Mouse (Mus musculus): ENCODE results near the gene Slc25a39.

Gene Slc25a39

DNA sequence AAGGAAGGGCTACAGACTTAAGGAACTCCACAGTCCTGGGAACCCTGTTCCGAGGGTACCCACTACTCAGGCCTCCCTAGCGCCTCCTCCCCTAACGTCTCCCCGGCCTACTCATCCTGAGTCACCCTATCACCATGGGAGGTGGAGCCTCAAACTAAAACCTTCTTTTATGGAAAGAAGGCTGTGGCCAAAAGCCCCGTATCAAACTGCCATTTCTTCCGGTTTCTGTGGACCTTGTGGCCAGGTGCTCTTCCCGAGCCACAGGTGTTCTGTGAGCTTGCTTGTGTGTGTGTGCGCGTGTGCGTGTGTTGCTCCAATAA, 28.7 kb upstream of the Slc25a39 start:
- in situ Hi-C loops (cut with MboI), result no loop called here

DNA sequence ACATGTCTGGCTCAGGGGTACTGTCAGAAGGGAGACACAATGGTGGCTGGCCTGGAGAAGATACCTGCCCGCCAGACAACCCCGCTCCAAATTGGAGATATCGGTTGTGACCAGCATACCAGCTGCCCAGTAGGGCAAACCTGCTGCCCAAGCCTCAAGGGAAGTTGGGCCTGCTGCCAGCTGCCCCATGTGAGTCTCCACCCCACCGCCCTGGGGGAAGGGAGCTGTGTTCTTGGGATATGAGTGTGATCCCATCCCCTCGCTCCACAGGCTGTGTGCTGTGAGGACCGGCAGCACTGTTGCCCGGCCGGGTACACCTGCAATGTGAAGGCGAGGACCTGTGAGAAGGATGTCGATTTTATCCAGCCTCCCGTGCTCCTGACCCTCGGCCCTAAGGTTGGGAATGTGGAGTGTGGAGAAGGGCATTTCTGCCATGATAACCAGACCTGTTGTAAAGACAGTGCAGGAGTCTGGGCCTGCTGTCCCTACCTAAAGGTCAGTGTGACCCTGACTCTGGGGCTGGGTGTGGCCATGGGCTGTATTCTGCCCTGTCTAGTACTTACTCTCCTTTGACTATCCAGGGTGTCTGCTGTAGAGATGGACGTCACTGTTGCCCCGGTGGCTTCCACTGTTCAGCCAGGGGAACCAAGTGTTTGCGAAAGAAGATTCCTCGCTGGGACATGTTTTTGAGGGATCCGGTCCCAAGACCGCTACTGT, 28.2 kb upstream of the Slc25a39 start:
- in situ Hi-C loops (cut with MboI), result no loop called here

DNA sequence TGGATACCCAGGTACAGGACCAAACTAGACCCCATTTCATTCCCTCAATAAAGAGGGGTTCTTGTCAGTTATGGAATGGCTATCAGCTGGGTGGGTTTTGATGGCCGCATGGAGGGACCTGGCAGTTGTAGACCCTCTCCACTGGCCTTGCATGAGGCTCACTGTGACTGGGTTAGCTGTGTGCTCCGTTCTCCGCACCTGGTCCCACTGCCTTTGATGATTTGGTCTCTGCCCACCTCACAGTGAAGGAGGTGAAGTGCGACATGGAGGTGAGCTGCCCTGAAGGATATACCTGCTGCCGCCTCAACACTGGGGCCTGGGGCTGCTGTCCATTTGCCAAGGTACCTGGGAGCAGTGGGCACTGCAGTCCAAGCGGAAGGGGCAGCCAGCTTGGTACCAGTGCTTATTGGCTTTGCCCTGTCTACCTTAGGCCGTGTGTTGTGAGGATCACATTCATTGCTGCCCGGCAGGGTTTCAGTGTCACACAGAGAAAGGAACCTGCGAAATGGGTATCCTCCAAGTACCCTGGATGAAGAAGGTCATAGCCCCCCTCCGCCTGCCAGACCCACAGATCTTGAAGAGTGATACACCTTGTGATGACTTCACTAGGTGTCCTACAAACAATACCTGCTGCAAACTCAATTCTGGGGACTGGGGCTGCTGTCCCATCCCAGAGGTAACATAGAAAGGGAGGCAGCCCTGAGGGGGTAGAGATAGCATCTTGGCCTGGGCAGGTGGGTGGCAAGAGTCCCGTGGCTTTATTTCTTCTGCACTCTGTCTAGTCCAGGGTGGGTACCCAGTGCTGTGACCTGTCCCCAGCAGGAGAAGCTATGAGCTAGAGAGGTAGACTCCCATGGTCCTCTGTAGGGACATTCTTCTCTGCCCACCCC, 27.3 kb upstream of the Slc25a39 start:
- in situ Hi-C loops (cut with MboI), result loop anchor here (5.0 kb wide), 1 partner anchor 133 kb away; no protein-coding TSS in a partner anchor

DNA sequence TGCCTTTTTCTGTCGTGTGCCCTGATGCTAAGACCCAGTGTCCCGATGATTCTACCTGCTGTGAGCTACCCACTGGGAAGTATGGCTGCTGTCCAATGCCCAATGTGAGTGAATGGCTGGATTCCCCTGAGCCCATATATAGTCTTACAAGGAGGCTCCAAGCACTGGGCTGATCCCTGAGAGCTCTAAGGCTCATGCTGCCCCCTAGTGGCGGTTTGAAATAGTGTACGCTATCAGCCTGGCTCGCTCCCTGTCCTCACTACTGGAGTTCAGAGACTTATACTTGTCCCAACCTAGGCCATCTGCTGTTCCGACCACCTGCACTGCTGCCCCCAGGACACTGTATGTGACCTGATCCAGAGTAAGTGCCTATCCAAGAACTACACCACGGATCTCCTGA, 26.7 kb upstream of the Slc25a39 start:
- in situ Hi-C loops (cut with MboI), result loop anchor here (5.0 kb wide), 1 partner anchor 132 kb away; no protein-coding TSS in a partner anchor

DNA sequence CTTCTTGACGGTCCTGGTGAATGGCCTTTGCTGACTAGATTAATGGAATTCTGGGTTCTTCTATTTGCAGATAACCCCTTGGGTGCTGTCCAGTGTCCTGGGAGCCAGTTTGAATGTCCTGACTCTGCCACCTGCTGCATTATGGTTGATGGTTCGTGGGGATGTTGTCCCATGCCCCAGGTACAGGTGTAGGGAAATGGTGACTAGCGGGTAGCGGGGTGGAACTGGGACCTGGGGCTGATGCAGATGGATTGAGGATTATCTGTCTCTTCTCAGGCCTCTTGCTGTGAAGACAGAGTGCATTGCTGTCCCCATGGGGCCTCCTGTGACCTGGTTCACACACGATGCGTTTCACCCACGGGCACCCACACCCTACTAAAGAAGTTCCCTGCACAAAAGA, 26.1 kb upstream of the Slc25a39 start:
- in situ Hi-C loops (cut with MboI), result loop anchor here (5.0 kb wide), 1 partner anchor 132 kb away; no protein-coding TSS in a partner anchor

DNA sequence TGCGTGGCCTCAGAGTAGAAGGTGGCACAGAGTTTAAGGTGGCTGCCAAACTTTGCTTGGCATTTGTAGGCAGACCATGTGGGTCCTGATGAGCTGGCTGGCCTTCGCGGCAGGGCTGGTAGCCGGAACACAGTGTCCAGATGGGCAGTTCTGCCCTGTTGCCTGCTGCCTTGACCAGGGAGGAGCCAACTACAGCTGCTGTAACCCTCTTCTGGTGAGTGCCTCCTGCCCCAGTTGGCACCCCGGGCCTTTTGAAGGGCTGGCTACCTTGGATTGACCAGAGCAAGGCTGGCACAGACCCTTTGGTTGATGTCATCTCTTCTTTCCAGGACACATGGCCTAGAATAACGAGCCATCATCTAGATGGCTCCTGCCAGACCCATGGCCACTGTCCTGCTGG, 25.1 kb upstream of the Slc25a39 start:
- in situ Hi-C loops (cut with MboI), result loop anchor here (5.0 kb wide), 1 partner anchor 131 kb away; no protein-coding TSS in a partner anchor

DNA sequence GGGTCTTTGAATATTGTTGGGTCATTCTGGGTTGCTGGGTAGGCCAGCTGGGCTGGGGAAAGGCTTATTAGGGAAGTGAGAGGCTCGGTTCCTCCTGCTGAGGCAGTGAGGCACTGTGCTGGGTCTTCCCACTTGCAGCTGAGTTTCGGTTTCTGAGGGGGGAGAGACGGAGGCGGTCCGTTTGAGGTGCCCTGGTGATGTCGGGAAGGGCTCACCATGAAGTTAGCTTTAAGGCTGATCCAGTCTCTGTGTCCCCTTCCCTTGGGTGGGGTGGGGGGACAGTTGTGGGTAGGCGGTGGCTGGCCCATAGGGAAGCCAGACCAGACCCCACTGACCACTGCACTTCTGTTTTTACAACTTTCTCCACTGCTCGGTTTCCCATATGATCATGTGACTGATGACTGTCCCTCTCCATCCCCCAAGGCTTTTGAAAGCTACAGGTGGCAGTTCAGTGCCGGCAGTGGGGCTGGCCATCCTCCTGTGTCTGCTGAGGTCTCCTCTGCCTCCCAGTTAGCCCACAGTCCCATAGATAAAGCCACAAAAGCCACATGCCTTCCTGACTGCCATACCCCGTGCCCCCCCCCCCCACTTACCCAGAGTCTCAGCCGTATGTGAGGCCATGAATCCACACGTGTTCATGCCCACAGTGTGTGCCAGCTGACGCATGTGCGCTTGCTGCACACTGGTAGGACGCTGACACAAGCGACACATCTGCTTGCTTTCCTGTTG, 24.5 kb upstream of the Slc25a39 start:
- in situ Hi-C loops (cut with MboI), result loop anchor here (5.0 kb wide), 1 partner anchor 130 kb away; no protein-coding TSS in a partner anchor

DNA sequence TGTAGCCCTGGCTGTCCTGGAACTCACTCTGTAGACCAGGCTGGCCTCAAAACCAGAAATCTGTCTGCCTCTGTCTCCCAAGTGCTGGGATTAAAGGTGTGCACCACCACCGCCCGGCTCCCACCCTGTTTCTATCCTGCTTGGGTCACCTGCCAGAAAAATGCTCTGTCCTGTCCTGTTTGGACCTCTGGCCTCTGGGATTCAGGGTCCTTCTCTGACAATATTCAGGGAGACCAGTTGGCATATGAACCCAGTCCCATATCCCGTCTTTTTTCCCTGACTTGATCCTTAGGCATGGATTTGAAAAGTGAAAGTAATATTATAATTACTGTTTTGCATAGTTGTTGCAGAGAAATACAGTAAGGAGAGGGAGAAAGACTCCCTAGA, 24.0 kb upstream of the Slc25a39 start:
- in situ Hi-C loops (cut with MboI), result loop anchor here (5.0 kb wide), 1 partner anchor 129 kb away; no protein-coding TSS in a partner anchor

DNA sequence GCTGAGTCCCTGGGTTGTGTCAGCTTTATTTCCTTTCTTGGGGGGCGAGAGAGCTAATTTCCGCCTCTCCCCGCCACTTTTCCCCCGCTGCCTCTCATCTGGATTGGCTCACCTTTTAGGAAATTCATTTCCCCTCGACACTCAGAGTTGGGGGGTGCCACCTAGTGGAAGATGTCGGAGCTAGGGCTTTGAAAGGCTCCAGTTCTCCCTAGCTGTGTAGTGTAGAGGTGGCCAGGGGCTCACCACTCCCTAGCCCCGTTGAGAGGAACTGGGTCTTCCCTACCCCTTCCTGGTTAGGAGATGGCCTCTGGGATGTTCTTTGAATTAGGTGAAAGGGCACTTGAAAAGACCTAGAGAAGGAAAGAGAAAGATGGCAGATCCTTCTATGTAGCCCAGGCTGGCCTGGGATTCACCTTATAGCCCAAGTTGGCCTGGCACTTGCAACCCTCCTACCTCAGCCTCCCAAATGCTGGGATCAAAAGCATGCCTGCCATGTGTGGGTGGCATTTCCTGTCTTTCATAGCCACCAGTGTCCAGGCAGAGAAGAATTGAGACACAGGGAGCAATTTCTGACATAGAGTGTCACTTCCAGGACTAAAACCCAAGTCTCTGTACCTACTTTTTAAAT, 23.4 kb upstream of the Slc25a39 start:
- in situ Hi-C loops (cut with MboI), result loop anchor here (5.0 kb wide), 1 partner anchor 129 kb away; no protein-coding TSS in a partner anchor

DNA sequence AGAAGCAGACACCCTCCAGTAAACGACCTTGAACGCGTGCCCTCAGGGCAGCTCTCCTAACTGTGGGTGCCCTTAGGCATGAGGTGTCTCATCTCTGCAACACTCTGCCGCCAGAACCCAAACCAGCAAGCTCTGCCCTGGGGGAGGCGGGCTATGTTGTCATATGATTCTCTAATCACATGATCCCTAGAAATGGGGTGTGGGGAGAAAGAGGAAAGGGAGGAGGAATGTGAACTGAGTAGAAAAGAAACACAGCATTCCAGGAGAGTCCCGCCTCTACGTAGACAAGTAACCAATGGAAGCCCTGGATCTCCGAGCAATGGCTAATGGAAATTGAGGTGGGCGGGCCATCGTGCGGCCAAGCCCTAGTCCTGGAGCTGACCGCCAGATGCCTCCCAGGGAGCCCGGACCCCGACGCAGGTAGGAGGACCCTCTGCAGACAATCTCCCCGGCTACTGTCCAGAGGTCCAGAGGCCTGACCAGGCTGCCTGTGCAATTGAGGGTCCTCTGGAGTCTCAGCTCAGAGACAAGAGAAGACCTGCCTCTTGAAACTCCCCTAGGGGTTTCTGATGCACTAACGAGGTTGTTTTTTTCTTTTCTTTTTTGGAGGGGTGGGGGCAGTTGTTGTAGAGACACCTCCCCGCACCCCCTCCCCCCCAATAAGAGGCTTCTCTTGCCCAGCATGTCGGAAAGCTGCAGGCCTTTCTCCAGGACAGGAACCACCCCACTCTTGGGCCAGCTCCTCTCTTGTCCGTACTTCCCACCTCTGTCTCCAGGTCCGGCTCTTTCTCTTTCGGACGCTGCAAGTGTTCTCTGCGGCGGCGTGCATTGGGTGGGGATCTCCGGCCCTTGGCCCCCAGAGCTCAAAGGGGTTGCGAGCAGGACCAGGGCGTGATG, 22.6 kb upstream of the Slc25a39 start, which contains the start of gene Grn:
Grn (plus strand) TSS at position 195 of the 897 bp plus-strand sequence.
- in situ Hi-C loops (cut with MboI), result loop anchor here (5.0 kb wide), 1 partner anchor 128 kb away; no protein-coding TSS in a partner anchor

DNA sequence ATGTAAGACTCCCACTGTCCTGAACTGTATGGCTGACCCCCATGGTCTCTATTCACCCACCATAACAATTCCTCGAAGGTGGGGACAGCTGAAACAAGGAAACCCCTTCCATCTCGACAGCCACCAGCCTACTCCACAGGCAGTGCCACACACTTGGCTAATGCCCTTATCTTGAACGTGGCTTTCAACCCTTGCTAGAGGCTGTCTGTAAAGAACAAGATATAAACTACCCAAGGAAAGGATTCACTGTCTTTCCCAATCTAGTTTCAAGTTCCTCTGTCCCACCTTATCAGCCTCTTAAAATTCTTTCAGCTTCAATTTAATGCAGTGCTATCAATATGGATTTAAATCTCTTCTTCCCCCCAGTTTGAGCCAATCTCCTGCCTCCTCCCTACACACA, 21.8 kb upstream of the Slc25a39 start:
- in situ Hi-C loops (cut with MboI), result no loop called here

DNA sequence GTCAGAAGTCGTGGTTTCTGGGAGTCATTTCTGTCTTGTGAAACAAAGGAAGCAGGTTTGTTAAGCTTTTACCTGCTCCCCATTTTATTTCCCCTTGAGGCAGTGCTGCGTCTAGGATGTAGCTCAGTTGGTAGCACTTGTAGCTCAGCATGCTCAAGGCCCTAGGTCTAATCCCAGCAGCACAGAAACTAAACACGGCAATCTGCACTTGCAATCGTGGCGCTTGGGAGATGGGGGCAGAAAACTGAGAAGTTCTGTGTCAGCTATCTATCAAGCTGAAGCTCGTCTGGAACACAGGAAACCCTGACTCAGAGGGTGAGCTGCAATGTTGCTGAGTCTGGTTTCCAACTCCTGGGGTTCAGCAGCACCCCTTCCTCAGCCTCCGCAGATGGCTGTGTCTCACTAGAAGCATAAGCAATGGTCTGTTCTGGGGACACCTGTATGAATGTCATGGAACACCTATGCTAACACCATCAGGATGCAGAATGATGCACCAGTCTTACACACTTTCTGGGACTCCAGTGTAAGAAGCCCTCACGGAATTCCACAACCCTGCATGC, 21.3 kb upstream of the Slc25a39 start:
- in situ Hi-C loops (cut with MboI), result no loop called here

DNA sequence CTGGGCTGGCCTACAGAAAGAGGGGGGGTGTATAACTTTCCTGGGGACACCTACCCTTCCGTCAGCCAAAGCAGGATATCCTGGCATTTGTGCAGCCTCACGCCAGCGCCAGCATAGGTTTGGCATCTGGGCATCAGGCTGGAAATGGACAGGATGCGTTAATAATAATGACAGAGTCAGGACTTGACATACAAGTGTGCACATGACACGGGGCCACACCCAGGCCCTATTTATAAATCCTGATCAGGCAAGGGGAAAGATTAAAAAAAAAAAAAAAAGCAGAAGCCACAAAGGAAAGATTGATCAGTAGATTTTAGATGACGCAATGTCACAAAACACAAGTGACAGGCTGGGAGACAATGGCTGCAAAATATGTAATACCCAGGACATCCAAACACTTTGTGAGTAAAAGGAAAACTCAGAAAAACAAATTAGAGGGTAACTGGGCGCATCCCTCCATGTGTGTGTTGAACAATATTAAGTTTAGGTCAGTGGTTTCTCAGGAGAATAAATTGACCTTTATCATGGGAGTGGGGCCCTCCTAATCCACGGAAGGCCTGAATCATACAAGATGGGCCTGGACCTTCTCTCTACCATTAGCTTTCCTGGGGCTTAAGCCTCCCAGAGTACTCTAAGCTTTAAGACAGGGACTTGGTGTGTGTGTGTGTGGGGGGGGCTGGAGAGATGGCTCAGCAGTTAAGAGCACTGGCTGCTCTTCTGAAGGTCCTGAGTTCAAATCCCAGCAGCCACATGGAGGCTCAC, 18.0 kb upstream of the Slc25a39 start:
- in situ Hi-C loops (cut with MboI), result no loop called here

DNA sequence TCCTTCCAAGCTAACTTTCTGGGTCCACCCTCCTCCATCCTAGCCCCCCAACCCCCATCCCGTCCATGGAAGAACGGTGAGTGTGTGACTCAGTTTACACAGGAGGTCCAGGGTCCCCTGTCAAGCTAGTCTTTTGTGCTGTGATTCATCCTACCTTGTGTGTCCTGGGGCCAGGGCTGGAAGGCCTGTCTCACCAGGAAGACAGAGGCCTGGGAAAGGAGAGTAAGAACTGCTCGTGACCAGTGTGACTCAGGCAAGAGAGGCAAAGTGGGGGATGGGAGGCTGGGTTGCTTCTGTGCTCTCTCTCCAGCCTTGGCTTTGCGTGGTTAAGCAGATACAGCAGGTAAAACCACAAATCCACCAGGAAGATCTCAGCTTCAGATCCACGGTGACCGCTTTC, 16.9 kb upstream of the Slc25a39 start:
- in situ Hi-C loops (cut with MboI), result no loop called here

DNA sequence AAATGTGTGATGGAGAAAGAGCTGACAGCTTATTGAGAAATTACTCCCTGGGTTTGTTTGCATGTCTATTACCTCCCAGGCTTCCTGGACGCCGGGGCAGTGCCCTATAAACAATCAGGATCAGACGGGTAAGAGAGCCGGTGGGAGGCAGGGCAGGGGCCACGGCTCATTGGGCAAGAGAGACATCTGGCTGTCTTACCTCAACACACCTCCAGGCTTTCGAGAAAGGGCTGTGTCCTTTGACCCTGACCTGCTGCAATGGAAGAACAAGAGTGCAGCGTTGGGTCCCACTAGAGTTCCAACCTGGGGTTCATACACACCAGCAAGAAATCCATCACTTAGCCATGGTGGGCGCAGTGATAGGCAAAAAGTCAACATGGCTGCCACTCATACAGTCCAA, 13.8 kb upstream of the Slc25a39 start:
- in situ Hi-C loops (cut with MboI), result no loop called here

DNA sequence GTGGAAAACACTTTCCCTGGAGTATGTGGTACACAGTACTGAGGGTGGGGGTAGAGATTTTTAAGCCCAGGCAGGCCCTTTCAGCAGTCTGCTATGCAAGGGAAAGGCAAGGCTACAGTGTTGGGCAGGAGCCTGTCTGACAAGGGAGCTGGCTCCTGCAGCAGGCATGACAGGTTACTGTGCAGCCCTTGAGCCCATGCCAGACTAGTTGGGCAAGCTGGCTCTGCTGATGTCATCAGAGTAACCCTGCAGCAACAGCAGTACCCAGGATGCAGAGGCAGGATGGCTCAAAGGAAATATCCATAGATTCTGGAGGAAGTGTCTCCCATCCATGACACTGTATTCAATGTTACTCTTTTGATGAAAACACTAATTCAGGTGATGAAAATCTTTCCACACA, 11.1 kb upstream of the Slc25a39 start:
- in situ Hi-C loops (cut with MboI), result no loop called here

DNA sequence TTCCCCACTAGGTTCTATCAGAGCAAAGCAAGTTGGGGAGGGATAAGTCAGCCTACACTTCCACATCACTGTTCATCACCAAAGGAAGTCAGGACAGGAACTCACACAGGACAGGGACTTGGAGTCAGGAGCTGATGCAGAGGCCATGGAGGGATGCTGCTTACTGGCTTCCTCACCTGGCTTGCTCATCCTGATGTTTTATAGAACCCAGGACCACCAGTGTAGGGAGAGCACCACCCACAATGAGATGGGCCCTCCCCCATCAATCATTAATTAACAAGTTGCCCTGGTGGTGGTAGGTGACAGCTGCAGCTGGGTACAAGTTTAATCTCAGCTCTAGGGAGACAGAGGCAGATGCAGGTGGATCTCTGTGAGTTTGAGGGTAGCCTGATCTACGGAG, 9.4 kb upstream of the Slc25a39 start:
- in situ Hi-C loops (cut with MboI), result no loop called here

DNA sequence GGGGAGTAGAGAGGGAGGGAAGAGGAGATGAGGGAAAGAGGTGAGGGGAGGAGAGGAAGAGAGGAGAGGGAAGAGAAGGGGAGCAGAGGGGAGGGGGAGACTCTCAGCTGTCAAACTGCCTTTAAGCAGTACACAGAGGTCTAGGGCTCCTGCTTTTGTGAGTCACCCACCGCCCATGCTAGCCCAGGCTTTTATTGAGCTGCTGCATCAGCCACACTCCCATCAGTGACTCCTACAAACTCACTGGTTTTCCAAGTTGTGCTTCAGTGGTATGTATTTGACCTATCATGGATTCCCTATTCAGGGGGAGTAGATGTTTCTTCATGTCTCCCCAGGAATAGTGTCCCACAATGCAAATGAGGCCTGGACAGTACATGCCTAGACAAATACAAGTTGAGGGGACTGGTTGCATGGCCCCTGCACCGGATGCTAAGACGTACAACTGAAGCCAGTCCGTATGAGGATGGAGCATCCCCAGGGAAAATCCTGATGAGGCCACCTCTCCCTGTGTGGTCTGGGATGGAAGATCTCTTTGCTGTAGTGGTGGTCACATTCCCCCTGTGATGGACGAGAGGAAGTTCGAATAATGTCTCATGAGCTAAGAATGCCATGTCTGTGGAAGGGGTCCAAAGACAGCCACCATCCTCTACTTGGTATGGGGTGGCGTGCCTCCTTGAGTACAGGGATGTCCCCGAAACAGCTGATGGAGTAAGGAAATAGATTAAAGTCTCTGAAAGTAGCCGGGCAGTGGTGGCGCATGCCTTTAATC, 7.5 kb upstream of the Slc25a39 start:
- in situ Hi-C loops (cut with MboI), result no loop called here

DNA sequence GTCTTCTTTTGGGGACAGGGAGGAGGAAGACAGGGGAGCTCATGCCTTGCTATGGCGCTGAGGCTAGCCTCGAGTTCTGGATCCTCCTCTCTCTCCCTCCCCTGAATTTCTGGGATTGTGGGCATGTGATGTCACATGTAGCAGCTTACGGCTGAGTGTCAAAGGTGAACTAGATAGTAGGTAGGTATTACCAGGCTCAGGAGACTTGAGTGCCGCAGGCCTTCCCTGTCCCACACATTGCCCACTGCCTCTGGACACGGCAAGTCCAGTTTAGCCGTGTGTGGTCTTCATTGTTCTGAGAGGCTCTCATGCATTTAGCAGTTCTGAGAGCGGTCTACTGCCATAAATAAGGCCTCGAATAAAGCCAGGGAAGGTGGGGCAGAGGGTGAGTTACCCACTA, 5.3 kb upstream of the Slc25a39 start:
- in situ Hi-C loops (cut with MboI), result no loop called here

Measured in mature B cell (primary cell).